Mouse (Mus musculus) cerebellum, postnatal 36 days (tissue): Measurements from ENCODE around the gene Ccdc180.

ENCODE experiments used
- DNase-seq, 2 experiments: peaks; one replicate each; pipeline ENCODE4 v3.0.0; 2021 to 2022; ENCODE audit warnings: mixed read lengths in 2 of 2

Ccdc180 gene

GRCm38 (mm10) chr4:45972448-45972854 lies 82.3 kb downstream of the Ccdc180 start:
- no peak for DNase-seq

GRCm38 (mm10) chr4:45972951-45973350 lies 82.8 kb downstream of the Ccdc180 start:
- DNase-seq = no peak

DNA sequence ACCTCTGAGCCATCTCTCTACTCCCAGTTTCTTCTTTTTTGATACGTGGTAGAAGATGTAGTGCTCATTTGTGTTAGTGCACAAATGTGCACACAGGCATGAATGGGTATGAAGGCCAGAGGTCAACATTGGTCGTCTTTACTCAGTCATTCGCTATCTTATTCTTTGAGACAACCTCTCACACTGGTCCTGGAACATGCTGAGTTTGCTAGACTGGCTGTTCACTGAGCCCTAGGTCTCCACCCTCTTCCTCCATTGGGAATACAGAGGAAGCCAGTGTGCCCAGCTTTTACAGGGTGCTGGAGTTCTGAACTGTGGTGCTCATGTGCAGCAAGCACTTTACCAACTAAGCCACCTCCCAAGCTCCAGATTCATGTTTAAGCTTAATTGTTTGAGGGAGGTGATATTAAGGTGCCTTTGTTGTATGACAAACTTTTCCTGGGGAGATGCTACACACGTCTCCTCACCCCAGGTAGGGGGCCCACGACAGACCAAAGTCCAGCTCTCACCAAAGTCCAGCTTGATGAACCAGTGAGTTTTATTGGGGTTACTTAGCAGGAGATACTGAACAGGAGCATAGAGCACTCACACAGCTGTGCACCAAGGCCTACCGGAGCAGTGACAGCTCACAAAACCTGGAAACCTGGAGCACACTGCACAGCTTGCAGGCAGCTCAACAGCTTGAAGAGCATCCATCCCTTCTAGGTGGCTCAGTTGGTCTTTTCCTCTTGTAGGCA lies 87.0 kb downstream of the Ccdc180 start:
- no peak for DNase-seq

- DNase-seq = no peak
Observed at GRCm38 (mm10) chr4:45979916-45980315, 89.8 kb downstream of the Ccdc180 start.

DNA sequence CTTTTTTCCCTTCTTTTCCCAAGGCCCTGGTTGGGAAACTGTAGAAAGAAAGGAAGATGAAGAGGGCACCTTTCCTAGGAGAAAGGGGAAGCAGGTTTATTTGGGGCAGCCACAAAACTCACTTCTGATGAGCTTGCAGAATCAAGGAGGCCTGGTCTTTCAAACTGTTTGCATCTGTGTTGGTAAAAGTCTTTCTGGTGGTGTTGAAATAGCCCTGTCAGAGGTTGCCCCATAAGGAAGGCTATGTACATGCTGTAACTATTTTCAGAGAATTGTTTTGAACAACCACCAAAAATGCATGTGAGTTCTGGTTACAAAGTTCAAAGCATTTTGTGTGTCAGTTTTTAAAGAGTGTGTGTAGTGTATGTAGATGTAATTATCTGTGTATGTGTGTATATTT lies 91.0 kb downstream of the Ccdc180 start:
- DNase-seq = no peak

DNA sequence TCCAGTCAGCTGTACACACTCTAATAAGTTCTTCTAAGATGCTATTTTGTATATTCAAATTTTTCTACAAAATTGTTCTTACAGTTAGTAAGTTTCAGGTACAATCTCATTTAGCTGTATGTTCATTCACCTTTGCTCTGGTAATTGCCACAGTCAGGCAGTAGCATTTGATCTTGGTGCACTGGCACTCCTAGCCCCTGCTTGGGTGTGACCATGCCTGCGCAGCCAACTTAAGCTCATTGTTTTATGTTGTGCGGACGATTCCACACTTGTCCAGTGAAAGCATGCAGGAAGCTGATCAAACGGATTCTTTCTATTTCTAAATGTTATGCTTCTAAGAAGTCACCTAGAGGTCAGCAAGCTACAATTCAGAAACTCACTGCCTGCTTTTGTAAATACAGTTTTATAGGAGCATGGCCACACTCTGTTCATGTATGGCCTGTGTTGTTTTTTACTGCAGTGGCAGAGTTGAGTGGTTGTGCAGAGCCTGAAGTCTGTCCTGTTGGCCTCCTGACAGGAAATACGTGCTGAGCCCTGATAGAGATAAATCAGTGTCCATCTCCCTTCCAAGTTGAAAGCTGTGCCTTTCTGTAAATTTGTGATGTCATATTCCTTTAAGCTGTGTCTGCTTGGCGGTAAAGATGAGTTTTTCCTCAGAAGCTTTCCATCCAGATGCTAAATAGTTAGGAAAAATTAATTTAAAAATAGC lies 100.5 kb downstream of the Ccdc180 start:
- DNase-seq = no peak

DNA sequence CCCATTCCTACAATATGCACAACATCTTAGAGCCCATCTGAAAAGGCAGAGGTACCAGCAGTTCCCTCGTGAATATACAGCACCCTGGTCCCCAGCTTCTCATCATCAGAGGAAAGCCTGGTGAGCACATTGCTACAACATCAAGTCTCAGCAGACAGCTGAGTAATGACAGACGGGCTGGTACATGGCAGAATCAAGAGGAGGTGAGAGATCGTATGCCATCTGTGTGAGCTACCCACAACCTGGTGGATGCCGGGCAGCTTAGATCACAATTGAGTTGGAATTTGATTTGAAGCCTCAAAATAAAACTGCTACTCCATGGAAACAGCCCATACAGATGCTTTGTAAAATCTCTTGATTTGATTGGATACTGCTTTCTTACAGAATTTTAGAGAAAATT lies 108.4 kb downstream of the Ccdc180 start:
- DNase-seq = no peak
